Comparison of ENCODE assay signal across 17 mouse cellular contexts in genomic region chr1:168327405-168328235, GRCm38 (mm10).
DNase-seq lines count a peak whose midpoint lies in the region; ATAC-seq and TF ChIP-seq lines count a peak whose summit lies in the region.
"Had no signal": no experiment of that assay in that cellular context is flagged by ENCODE, and none has a peak within 500 bp of the region (broad histone marks: within the 10 kb centered on the region; RNA-seq: fewer than 3 reads in every experiment).

No protein-coding gene starts in this region.

- TF ChIP-seq POLR2A in brain, embryonic 14.5 days (IDR thresholded peaks at IDR 0.05; ENCODE audit: borderline replicate concordance, extremely low read depth, insufficient read depth, insufficient read length, poor library complexity, severe bottlenecking): no peak

- no peaks in the 10 kb centered on the region for H3K9me3 ChIP-seq in hindbrain, embryonic 11.5 days (ENCODE audit: control insufficient read depth, low read length)
- no peaks in the 10 kb centered on the region for H3K9me3 ChIP-seq in hindbrain, embryonic 10.5 days
- H3K9me3 ChIP-seq in forebrain, postnatal 0 days (ENCODE audit: low read length): no peaks in the 10 kb centered on the region
- H3K9me3 ChIP-seq in midbrain, embryonic 15.5 days: no peaks in the 10 kb centered on the region
- H3K9me3 ChIP-seq: embryonic facial prominence, embryonic 15.5 days; limb, embryonic 13.5 days had no signal

- H3K9ac ChIP-seq in hindbrain, embryonic 11.5 days (ENCODE audit: low read depth, low read length): no peak overlapping the region
- no peak overlapping the region for H3K9ac ChIP-seq in forebrain, postnatal 0 days
- H3K9ac ChIP-seq in midbrain, embryonic 15.5 days: no peak overlapping the region
- H3K9ac ChIP-seq: embryonic facial prominence, embryonic 15.5 days; limb, embryonic 13.5 days had no signal

- H3K27me3 ChIP-seq in hindbrain, embryonic 11.5 days (ENCODE audit: control insufficient read depth, insufficient read depth, low read length): no peaks in the 10 kb centered on the region
- H3K27me3 ChIP-seq in hindbrain, embryonic 10.5 days (ENCODE audit: insufficient read depth, poor library complexity, severe bottlenecking): no peaks in the 10 kb centered on the region
- no peaks in the 10 kb centered on the region for H3K27me3 ChIP-seq in forebrain, postnatal 0 days (ENCODE audit: insufficient read depth, low read length)
- no peaks in the 10 kb centered on the region for H3K27me3 ChIP-seq in midbrain, embryonic 15.5 days (replicated peaks)
- H3K27me3 ChIP-seq: embryonic facial prominence, embryonic 15.5 days; limb, embryonic 13.5 days had no signal

- TF ChIP-seq CTCF in brain, embryonic 14.5 days (IDR thresholded peaks at IDR 0.05; ENCODE audit: borderline replicate concordance, extremely low read depth, insufficient read depth, insufficient read length): no peak
- no peak for TF ChIP-seq CTCF in forebrain, postnatal 0 days (IDR thresholded peaks at IDR 0.05; ENCODE audit: low read depth)

- intact Hi-C loops in heart, postnatal 10 days (cut with DNase I): no loop called here

- no peaks in the 10 kb centered on the region for H3K36me3 ChIP-seq in hindbrain, embryonic 11.5 days (ENCODE audit: control insufficient read depth, insufficient read depth, low read length)
- peaks cover under 1% of the 10 kb centered on the region; the same call in 1 of the 2 replicates for H3K36me3 ChIP-seq in hindbrain, embryonic 10.5 days
- H3K36me3 ChIP-seq in forebrain, postnatal 0 days (ENCODE audit: insufficient read depth): no peaks in the 10 kb centered on the region
- H3K36me3 ChIP-seq in midbrain, embryonic 15.5 days (replicated peaks): no peaks in the 10 kb centered on the region
- H3K36me3 ChIP-seq: embryonic facial prominence, embryonic 15.5 days; limb, embryonic 13.5 days had no signal

- no peak for DNase-seq in hindbrain, embryonic 11.5 days (ENCODE audit: low spot score)
- no peak for DNase-seq in hindbrain, embryonic 10.5 days (ENCODE audit: low spot score)
- peak; percentile 95 for DNase-seq in brain, embryonic 14.5 days (ENCODE audit: low read depth)
- peak; percentile 62 for DNase-seq in forebrain, postnatal 0 days
- no peak for DNase-seq in heart, postnatal 10 days
- DNase-seq: gastrocnemius, postnatal 25 days; heart, postnatal 4 days; kidney, adult 18-20 months; kidney, postnatal 4 days; lung, postnatal 36 days; thymus, adult 2 months had no signal

- H3K27ac ChIP-seq in hindbrain, embryonic 11.5 days (ENCODE audit: low read depth, low read length): 0 out of 2 replicates have a peak overlapping the region, but pooled peaks have one; percentile 17
- H3K27ac ChIP-seq in hindbrain, embryonic 10.5 days: no peak overlapping the region
- 0 out of 2 replicates have a peak overlapping the region, but pooled peaks have one; percentile 50 for H3K27ac ChIP-seq in forebrain, postnatal 0 days (ENCODE audit: low read depth, low read length)
- peak overlapping the region; percentile 68 for H3K27ac ChIP-seq in midbrain, embryonic 15.5 days
- H3K27ac ChIP-seq: limb, embryonic 13.5 days had no signal

- ATAC-seq in hindbrain, embryonic 11.5 days (ENCODE audit: low FRiP score): no peak
- peak; percentile 50; the same call in 1 of the 2 replicates for ATAC-seq in forebrain, postnatal 0 days
- ATAC-seq in midbrain, embryonic 15.5 days (replicated peaks): peak; percentile 27; the same call in 1 of the 2 replicates
- no peak for ATAC-seq in inflammation-experienced regulatory T-cells, adult 6 months
- no peak for ATAC-seq in monocyte, adult 5-6 weeks (replicated peaks; ENCODE audit: insufficient number of reproducible peaks, low FRiP score, low TSS enrichment, poor library complexity, severe bottlenecking)

- no peak overlapping the region for H3K4me3 ChIP-seq in hindbrain, embryonic 11.5 days (ENCODE audit: low read depth, low read length)
- H3K4me3 ChIP-seq in hindbrain, embryonic 10.5 days: no peak overlapping the region
- H3K4me3 ChIP-seq in forebrain, postnatal 0 days (ENCODE audit: low read depth, low read length): no peak overlapping the region
- H3K4me3 ChIP-seq in midbrain, embryonic 15.5 days: no peak overlapping the region
- H3K4me3 ChIP-seq: embryonic facial prominence, embryonic 15.5 days; limb, embryonic 13.5 days had no signal

- H3K4me2 ChIP-seq in hindbrain, embryonic 11.5 days (replicated peaks; ENCODE audit: low read depth, low read length): no peak overlapping the region
- no peak overlapping the region for H3K4me2 ChIP-seq in forebrain, postnatal 0 days (ENCODE audit: low read depth)
- H3K4me2 ChIP-seq in midbrain, embryonic 15.5 days: no peak overlapping the region
- H3K4me2 ChIP-seq: embryonic facial prominence, embryonic 15.5 days; heart, embryonic 11.5 days; limb, embryonic 13.5 days had no signal

- peaks cover 12% of the 10 kb centered on the region for H3K4me1 ChIP-seq in hindbrain, embryonic 11.5 days (replicated peaks; ENCODE audit: control insufficient read depth, insufficient read depth, low read length)
- H3K4me1 ChIP-seq in hindbrain, embryonic 10.5 days (replicated peaks): peaks cover 87% of the 10 kb centered on the region
- H3K4me1 ChIP-seq in forebrain, postnatal 0 days (ENCODE audit: insufficient read depth): peaks cover 40% of the 10 kb centered on the region
- peaks cover 78% of the 10 kb centered on the region for H3K4me1 ChIP-seq in midbrain, embryonic 15.5 days

- WGBS in hindbrain, embryonic 11.5 days: 79% methylated on average over 18 of the region's 18 CpGs
- WGBS in hindbrain, embryonic 10.5 days: 85% methylated on average over 18 of the region's 18 CpGs
- WGBS in forebrain, postnatal 0 days: 19% methylated on average over 18 of the region's 18 CpGs
- 45% methylated on average over 18 of the region's 18 CpGs for WGBS in midbrain, embryonic 15.5 days

Comparison
In these comparisons a context has a peak if more than half of its experiments do, and no peak if none do; other contexts are left out.
1. ATAC-seq: peak in forebrain, postnatal 0 days (single experiment) and midbrain, embryonic 15.5 days (single experiment); none in hindbrain, embryonic 11.5 days (single experiment), inflammation-experienced regulatory T-cells, adult 6 months (single experiment) and monocyte, adult 5-6 weeks (single experiment).
2. DNase-seq: peak in brain, embryonic 14.5 days (single experiment) and forebrain, postnatal 0 days (single experiment); none in hindbrain, embryonic 11.5 days (single experiment), hindbrain, embryonic 10.5 days (single experiment) and heart, postnatal 10 days (0 of 2).